Mouse (Mus musculus) testis, adult 2 months (tissue): ENCODE measurements around the gene Sox5.

Source experiments
- CTCF ChIP-seq: fragments of 200-500 bp; IDR thresholded peaks from 2 replicates; pipeline ENCODE4 v1.5.1; 2012; ENCODE audit warnings: low read depth, mild to moderate bottlenecking, inconsistent platforms, low read length, moderate library complexity; ENCODE audit not compliant: control insufficient read depth, insufficient read depth, insufficient replicate concordance
- POLR2A ChIP-seq: fragments of 200-500 bp; IDR thresholded peaks from 2 replicates; pipeline ENCODE4 v1.6.1; 2012; ENCODE audit warnings: low read depth, mild to moderate bottlenecking, inconsistent platforms, low read length, moderate library complexity; ENCODE audit not compliant: control insufficient read depth

DNA sequence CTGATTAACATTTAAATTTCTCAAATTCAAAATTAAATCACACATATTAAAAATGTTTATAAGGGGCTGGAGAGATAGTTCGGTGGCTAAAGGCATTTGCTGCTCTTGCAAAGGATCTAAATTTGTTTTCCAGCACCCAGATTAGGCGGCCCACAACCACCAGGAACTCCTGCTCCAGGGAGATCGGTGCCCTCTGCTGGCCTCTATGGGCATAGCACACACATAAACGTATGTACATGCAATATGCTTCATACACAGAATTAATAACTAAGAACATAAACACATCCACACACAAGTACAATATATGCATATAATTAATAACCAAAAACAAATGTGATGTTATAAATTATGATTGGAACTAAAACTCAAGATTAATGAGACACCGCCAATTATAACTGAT, 283.6 kb downstream of the Sox5 start:
- TF ChIP-seq CTCF (peak; percentile 59; the same call in 1 of the 2 replicates), POLR2A (no peak)
